Mouse (Mus musculus) layer of hippocampus, adult 8-10 months (tissue): ENCODE results near the gene Olfr1303. TPM values are rescaled to one million over a fixed set of nuclear protein-coding genes. Genes with fewer than 3 reads are reported as not detected.

Experiments used
- DNase-seq, 2 experiments: peaks; one replicate each; pipeline ENCODE4 v3.0.0; 2022; ENCODE audit warnings: low spot score in 2 of 2
- total RNA-seq, 4 experiments: library from RNA; stranded (reverse); gene quantifications; 2 replicates each; pipeline ENCODE4 v1.2.4; 2022

Gene Olfr1303
- total RNA-seq = not detected

GRCm38 (mm10) chr2:111820240-111820639 lies at the start of gene Olfr1303:
Olfr1303 (minus strand) TSS chr2:111820340.
- no peak for DNase-seq

GRCm38 (mm10) chr2:111812936-111813335 lies 7.2 kb downstream of the Olfr1303 start:
- no peak for DNase-seq

GRCm38 (mm10) chr2:111777129-111777528 lies 43.0 kb downstream of the Olfr1303 start, which contains the start of gene Olfr1302:
Olfr1302 (plus strand) TSS chr2:111777429.
- no peak for DNase-seq

Other genes with a start within 250 kb of the Olfr1303 start
- gene Olfr1297, start 193.8 kb downstream of the Olfr1303 start, total RNA-seq = not detected
- not detected for gene Olfr1298, start 171.1 kb downstream of the Olfr1303 start, total RNA-seq
- gene Olfr1299, start 158.9 kb downstream of the Olfr1303 start, total RNA-seq = not detected
- not detected for gene Olfr1301, start 69.3 kb downstream of the Olfr1303 start, total RNA-seq
- gene Olfr1302, start 42.9 kb downstream of the Olfr1303 start, total RNA-seq = not detected
- not detected for gene Olfr1305, start 56.8 kb upstream of the Olfr1303 start, total RNA-seq
- not detected for gene Olfr1306, start 95.9 kb upstream of the Olfr1303 start, total RNA-seq
- gene Olfr1307, start 129.1 kb upstream of the Olfr1303 start, total RNA-seq = under 1 TPM; 0.02 to 0.05 (median 0.04) TPM
- gene Olfr1308, start 144.6 kb upstream of the Olfr1303 start, total RNA-seq = not detected
- gene Olfr1309, start 169.9 kb upstream of the Olfr1303 start, total RNA-seq = not detected
- not detected for gene Olfr1310, start 192.4 kb upstream of the Olfr1303 start, total RNA-seq
- gene Olfr1311, start 204.1 kb upstream of the Olfr1303 start, total RNA-seq = not detected
- not detected for gene Olfr1312, start 229.9 kb upstream of the Olfr1303 start, total RNA-seq